Mouse (Mus musculus) kidney, adult 2 months (tissue): ENCODE data around the gene Ryr3.

Experiments used
- CTCF ChIP-seq: fragments of 200-500 bp; conservative IDR thresholded peaks from 2 replicates; pipeline ENCODE4 v1.5.1; 2011; ENCODE audit warnings: low read depth, mild to moderate bottlenecking, control low read depth, low read length, moderate library complexity, mixed read lengths; ENCODE audit not compliant: insufficient read depth, insufficient read length
- POLR2A ChIP-seq: fragments of 200-500 bp; IDR thresholded peaks from one replicate; pipeline ENCODE4 v1.6.1; 2011; ENCODE audit warnings: low read depth, low read length, control low read depth

GRCm38 (mm10) chr2:112681817-112682216, 535.1 kb downstream of the Ryr3 start:
- TF ChIP-seq CTCF: no peak
- no peak for TF ChIP-seq POLR2A
